Mouse (Mus musculus): Measurements from ENCODE around the gene Alg9. TPM values are rescaled to one million over a fixed set of nuclear protein-coding genes. Genes with fewer than 3 reads are reported as not detected.
"Not testable (repeated sequence)": the region's sequence is repeated elsewhere in the genome, so short reads cannot be mapped to it uniquely, and the experiment has no call there.

Alg9 gene
- total RNA-seq, 4 experiments from 2014 or later: 17.6 to 31.5 (median 21.7) TPM

DNA sequence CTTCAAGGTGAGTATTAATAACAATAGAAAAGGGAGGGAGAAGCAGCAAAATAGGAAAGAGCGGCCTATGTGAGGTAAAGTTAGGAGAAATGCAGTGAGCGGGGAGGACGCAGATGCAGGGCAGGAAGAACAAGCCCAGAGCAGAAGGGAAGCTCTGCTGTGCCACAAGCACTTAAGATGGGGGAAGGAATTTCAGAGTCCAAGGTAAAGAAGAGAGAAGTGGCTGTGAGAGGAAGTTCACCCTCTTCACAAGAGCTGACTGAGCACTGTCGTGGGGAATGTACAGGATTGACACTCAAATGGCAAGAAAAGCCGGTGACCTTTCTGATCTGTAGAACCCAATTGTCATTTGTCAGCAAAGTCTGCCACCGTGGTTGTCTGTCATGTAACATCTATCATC lies 43.2 kb downstream of the Alg9 start:
- no peak for DNase-seq

- DNase-seq: no peak
Measured at GRCm38 (mm10) chr9:50819716-50820115, 44.9 kb downstream of the Alg9 start.

DNA sequence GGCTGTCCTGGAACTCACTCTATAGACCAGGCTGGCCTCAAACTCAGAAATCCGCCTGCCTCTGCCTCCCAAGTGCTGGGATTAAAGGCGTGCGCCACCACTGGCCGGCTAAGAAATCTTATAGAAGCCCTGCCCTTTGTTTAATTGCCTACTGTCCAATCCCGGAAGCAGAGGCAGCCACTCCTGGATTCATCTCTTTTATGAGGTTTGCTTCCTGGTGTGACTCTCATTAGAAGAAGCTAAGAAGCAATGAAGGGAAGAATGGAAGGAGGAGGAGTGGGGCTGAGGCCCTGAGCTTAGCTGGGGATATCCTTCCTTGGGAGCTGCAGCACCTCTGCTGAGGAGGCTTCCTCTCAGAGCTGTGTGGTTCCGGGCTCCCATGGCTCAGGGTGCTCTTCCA lies 46.8 kb downstream of the Alg9 start:
- DNase-seq: no peak

- DNase-seq: no peak
Measured at GRCm38 (mm10) chr9:50822216-50822615, 47.4 kb downstream of the Alg9 start.

DNA sequence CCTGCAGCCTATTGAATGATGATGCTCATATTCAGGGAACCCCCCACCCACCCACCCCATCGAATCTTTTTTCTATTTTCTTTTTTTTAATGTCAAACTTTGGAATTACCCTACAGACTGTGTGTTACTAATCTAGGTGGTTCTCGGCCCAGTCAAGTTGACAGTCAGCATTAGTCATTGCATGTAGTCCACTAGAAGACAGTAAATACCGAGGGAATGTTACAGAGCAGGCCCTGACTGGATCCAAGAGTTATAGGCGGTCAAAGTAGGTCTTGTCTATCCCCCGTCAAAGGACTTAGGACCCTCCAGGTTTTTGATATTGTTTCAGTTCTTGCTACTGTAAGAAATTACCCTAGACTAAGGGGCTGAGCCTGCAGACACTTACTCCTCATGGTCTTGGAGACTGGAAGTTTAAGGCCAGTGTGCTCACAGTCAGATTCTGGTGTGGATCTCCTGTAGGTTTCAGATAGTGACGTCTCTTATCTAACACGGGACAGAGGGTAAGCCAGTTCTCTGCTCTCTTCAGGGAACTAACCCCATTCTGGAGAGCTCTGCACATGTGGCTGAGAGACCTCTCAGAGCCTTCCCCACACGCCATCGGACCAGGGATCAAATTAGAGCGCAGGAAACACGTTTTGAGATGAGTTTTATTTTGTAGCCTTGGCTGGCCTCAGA lies 49.1 kb downstream of the Alg9 start:
- DNase-seq: no peak

GRCm38 (mm10) chr9:50831514-50831913 lies 56.7 kb downstream of the Alg9 start:
- no peak for DNase-seq

DNA sequence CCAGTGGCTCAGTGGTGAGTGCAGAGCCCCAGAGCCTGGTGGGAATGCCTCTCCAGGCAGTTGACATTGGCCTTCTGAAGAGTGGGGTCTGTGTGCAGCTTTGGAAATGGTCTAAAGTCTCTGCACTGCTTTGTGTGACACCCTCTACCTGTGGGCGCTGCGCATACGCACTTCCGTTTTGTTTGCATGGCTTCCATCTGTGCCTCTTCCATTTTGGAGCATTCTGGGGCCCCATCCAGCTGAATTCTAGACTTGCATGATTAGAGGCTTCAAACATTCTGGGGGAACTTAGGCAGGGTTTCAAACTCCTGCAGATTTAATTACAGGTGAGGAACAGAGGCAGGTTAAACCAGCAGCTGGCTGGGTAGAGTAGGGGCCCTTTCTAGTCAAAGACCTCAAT lies 57.3 kb downstream of the Alg9 start:
- DNase-seq: no peak

DNA sequence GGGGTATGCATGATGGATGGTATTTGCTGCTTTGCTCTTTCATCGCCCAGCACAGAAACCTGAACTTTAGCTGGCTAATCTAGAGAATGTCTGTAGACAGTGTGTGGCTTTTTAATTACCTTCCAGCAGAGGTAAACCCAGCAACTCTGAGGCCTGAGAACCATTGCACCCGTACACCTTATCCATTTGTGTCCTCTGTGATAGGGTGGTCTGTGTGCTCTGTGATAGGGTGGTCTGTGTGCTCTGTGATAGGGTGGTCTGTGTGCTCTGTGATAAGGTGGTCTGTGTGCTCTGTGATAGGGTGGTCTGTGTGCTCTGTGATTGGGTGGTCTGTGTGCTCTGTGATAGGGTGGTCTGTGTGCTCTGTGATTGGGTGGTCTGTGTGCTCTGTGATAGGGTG lies 57.8 kb downstream of the Alg9 start:
- not testable (repeated sequence) for DNase-seq

DNA sequence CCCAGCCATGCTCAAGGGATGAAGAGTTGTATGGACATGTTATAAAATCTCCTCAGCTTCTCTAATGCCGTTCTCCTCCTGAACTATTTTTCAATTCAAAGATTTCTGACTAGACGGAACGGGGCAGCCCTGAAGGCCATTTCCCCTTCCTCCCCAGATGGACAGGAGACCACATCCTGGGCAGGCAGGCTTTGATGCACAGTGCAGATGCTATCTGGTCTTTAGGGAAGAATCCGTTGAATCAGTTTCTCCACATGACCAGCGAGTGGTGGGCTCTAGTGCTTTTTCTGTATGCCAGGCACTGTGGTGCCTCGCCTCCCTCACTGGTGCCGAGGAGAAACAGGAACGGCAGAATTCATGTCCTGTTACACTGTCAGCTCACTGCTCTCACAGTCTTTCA lies 59.0 kb downstream of the Alg9 start:
- no peak for DNase-seq

- peak; percentile 49 for DNase-seq
Measured at GRCm38 (mm10) chr9:50835068-50835705, 60.4 kb downstream of the Alg9 start.

DNA sequence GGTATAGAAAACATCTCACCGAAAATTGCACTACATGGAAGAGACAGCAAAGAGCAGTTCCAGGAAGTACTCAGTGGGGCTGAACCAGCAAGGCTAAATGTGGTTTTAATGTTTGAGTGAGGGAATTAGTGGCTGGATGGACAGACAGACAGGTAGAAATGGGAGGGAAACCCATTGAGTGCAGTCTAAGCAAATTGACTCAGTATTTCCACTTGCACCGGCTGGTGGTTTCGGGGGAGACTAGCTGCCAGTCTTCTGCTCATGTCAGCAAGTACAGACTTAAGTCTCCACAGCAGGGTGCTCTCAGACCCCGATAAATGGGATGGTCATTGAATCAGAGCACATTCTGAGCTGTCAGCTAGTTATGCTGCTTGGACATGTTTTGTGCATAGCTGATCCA lies 61.3 kb downstream of the Alg9 start:
- DNase-seq: no peak

DNA sequence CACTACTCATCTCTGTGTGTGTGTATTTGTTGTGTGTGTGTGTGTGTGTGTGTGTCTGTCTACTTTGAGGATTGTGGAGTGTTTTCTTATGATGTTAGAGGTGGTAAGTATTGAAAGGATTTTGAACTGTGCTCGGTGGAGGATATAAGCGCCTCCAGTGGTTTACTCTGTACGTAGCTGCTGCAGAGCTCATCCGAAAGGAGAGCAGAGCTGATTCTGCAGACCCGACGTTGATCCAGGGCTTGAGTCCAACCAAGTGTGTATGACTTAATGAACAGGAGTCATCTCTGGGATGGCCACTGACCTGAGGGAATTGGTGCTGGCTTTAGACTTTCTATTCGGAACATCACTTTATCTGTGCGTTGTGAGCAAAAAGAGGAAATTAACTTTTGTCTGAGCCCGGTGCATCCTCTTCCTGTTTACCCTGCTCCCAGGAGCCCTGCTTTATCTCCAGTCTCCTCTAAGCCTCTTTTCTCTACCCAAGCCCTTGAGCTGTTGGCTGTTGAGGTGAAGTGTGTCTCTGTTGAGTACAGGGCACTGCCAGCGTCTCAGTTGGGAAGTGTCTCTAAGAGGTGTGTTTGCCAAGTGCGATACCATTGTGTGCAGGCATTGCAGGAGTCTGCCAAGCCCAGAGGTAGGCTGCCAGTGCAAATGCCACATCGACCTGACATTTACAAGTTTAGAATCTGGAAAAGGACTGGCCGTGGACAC lies 66.4 kb downstream of the Alg9 start:
- no peak for DNase-seq

GRCm38 (mm10) chr9:50845081-50845480 lies 70.3 kb downstream of the Alg9 start, which contains the start of gene Ppp2r1b:
Gene Ppp2r1b (plus strand): TSS chr9:50845301.
- DNase-seq: no peak

GRCm38 (mm10) chr9:50845547-50845946 lies 70.7 kb downstream of the Alg9 start:
- DNase-seq: no peak

DNA sequence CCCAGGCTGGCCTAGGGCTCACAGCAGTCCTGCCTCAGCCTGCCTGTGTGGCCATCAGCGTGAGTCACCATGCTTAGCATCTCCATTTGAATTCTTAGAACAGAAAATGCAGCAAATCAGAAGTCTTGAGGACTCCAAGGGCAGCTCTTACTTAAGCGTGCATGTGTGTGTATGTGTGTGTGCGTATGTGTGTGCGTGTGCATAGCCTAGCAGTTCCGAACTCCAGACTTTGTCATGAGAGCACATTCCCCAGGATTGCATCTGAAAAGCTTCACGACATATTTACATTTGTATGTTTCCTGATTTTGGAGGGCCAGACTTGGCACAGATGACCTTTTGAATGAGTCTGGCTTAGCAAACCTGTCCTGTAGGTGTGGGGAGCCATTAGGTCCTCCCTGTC lies 72.3 kb downstream of the Alg9 start:
- DNase-seq: no peak

DNA sequence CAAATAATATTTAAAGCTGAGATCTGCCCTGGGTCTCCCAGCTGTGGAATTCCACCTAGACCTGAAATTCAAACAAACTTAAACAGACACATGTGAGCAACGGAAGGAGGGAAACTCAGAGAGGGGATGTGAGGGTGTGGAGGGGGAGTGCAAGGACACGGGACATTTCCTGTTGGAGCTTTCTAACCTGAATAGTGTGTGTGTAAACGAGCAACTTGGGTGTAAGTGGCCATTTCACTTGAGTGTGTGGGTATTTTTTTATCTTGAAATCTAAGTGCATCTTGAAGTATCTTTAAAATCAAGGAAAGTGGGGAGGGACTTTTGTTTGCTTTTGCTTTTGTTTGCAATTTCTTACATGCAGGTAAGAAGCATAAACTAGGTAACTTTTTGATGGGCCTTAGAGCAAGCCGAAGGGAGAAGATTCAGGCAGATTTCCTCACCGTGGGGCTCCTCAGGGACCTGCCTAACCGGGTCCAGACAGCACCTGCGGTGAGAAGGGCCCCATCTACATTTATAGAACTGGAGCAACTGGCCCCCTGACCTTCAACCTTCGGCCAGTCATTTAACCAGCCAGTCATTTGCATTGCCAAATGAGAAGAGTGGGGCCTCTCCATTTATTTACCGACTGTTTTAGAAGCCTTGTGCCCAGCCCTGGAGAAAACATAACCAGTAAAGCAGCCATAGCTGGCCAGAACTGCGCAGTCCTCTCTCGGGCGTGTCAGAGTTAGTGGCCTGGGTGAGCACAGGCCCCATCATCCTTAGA lies 73.0 kb downstream of the Alg9 start:
- DNase-seq: no peak

DNA sequence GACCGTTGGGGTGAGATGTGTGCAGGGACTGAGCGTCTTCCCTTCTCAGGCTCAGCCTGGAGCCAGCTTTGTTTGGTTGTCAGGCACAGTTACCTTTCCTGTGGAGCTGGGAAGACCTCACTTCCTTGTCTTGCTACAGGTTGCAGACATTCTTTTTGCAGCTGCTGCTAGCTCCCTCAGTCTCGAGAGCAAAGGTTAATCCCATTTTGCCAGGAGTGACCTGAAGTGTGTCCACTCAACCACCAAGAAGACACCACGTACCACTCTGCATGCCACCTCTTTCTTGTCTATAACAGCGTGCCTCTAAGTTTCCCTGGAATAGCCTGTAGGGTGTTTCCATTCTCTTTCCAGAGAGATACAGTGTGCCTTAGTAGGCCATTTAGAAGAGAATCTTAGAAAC lies 74.0 kb downstream of the Alg9 start:
- no peak for DNase-seq

DNA sequence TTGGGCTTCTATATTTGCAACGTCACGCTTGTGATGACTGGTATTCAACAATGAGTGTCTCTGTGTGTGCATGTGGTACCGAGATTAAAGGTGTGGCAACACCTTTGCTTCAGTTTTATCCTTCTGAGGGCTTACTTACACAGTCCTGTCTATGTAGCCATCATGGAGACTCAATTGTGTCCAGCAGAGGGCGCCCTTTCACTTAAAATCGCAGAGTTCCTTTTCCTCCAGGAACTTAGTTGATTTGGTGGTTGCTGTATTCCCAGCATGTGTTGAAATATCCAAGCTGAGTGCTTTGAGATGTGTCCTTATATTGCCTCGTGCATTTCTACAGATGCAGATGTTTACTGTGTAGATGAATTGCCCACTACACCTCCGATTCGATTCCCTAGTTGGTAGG lies 74.4 kb downstream of the Alg9 start:
- DNase-seq: peak; percentile 77

- DNase-seq: no peak
Measured at GRCm38 (mm10) chr9:50849755-50850154, 74.9 kb downstream of the Alg9 start.

- DNase-seq: no peak
Measured at GRCm38 (mm10) chr9:50850271-50850670, 75.5 kb downstream of the Alg9 start.

DNA sequence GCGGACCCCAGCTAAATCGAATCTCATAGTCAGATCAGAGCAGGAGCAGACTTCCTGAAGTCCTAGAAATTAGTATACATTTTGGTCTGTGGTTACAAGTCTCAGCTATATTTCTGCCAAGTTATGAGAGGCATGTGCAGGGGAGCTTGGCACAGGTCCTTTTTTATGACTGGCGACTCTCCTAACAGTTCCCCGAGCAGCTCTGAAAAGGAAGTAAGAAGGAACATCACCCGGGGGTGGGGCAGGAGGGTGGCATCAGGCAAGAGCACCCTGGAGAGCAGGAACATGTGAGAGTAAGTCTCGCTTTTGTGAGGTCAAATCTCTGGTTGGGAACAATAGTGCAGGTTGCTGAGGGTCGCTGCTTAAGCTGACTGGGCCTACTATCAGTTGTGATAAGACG lies 75.9 kb downstream of the Alg9 start:
- no peak for DNase-seq

- no peak for DNase-seq
Measured at GRCm38 (mm10) chr9:50852634-50853349, 78.0 kb downstream of the Alg9 start.

Measured in adrenal gland, adult 8-10 months (tissue).